Comparison of ENCODE assay signal across 11 mouse cellular contexts in the genomic region with DNA sequence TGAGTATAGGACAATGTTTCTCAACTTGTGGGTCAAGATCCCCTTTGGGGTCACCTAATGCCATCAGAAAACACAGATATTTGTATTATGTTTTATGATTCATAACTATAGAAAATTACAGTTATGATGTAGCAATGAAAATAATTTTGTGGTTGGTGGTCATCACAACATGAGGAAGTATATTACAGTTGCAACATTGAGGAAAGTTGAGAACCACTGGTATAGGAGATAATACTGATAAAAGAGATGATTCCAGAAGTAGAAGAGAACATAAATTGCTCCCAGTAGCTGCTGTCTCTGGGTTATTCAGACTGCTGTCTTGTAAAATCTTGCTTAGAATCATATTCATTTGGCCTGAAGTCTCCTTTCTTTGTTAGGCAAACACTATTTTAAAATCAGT.
"Had no signal": no experiment of that assay in that cellular context is flagged by ENCODE, and none has a peak within 500 bp of the region (broad histone marks: within the 10 kb centered on the region; RNA-seq: fewer than 3 reads in every experiment).

No protein-coding gene starts in this region.

- DNase-seq: liver, postnatal 0 days; lung, adult 2 months; lung, postnatal 14 days; lung, postnatal 36 days; right cerebral cortex, postnatal 14 days; thymus, adult 2 months; thymus, postnatal 25 days; thymus, postnatal 4 days had no signal

- ATAC-seq: liver, postnatal 0 days; lung, postnatal 0 days; midbrain, embryonic 13.5 days; midbrain, embryonic 15.5 days had no signal
